In genomic region chr7:132688721-132689120, GRCm38 (mm10) we compare ENCODE assay signal across 10 mouse cellular contexts.
A peak's percentile ranks its signal among the peaks of the same experiment; 100 is the strongest.
DNase-seq lines count a peak whose midpoint lies in the region; ATAC-seq and TF ChIP-seq lines count a peak whose summit lies in the region.
"Had no signal": no experiment of that assay in that cellular context is flagged by ENCODE, and none has a peak within 500 bp of the region (broad histone marks: within the 10 kb centered on the region; RNA-seq: fewer than 3 reads in every experiment).

No protein-coding gene starts in this region.

- no peaks in the 10 kb centered on the region for H3K27me3 ChIP-seq in intestine, embryonic 15.5 days (replicated peaks)
- H3K27me3 ChIP-seq in intestine, embryonic 16.5 days (replicated peaks; ENCODE audit: control insufficient read depth, insufficient read depth, low read length): no peaks in the 10 kb centered on the region
- H3K27me3 ChIP-seq in embryonic facial prominence, embryonic 15.5 days: no peaks in the 10 kb centered on the region
- no peaks in the 10 kb centered on the region for H3K27me3 ChIP-seq in limb, embryonic 13.5 days

- no peak for ATAC-seq in intestine, embryonic 15.5 days
- ATAC-seq in intestine, embryonic 16.5 days: no peak
- ATAC-seq in embryonic facial prominence, embryonic 15.5 days (ENCODE audit: insufficient number of reproducible peaks, low FRiP score, low TSS enrichment, low read depth): peak; percentile 58; the same call in 1 of the 2 replicates
- peak; percentile 46 for ATAC-seq in limb, embryonic 13.5 days (ENCODE audit: low FRiP score, low read depth)
- no peak for ATAC-seq in monocyte, adult 5-6 weeks (replicated peaks; ENCODE audit: insufficient number of reproducible peaks, low FRiP score, low TSS enrichment, poor library complexity, severe bottlenecking)
- ATAC-seq in frontal cortex, adult (ENCODE audit: low TSS enrichment): no peak

- TF ChIP-seq POLR2A in bone marrow macrophage, adult 2 months (IDR thresholded peaks at IDR 0.05; ENCODE audit: borderline replicate concordance, low read depth, low read length): no peak

- no peaks in the 10 kb centered on the region for H3K36me3 ChIP-seq in intestine, embryonic 15.5 days
- H3K36me3 ChIP-seq in intestine, embryonic 16.5 days (ENCODE audit: control insufficient read depth, insufficient read depth, low read length): no peaks in the 10 kb centered on the region
- H3K36me3 ChIP-seq in embryonic facial prominence, embryonic 15.5 days: no peaks in the 10 kb centered on the region
- no peaks in the 10 kb centered on the region for H3K36me3 ChIP-seq in limb, embryonic 13.5 days

- H3K9me3 ChIP-seq in intestine, embryonic 15.5 days: no peaks in the 10 kb centered on the region
- no peaks in the 10 kb centered on the region for H3K9me3 ChIP-seq in intestine, embryonic 16.5 days (ENCODE audit: control insufficient read depth, low read length)
- no peaks in the 10 kb centered on the region for H3K9me3 ChIP-seq in embryonic facial prominence, embryonic 15.5 days (replicated peaks)
- H3K9me3 ChIP-seq in limb, embryonic 13.5 days: no peaks in the 10 kb centered on the region

- no peak overlapping the region for H3K4me3 ChIP-seq in intestine, embryonic 15.5 days (replicated peaks)
- no peak overlapping the region for H3K4me3 ChIP-seq in intestine, embryonic 16.5 days (ENCODE audit: low read length)
- H3K4me3 ChIP-seq in bone marrow macrophage, adult 2 months (ENCODE audit: insufficient read depth, low read length): no peak overlapping the region
- no peak overlapping the region for H3K4me3 ChIP-seq in embryonic facial prominence, embryonic 15.5 days (replicated peaks)
- no peak overlapping the region for H3K4me3 ChIP-seq in limb, embryonic 13.5 days

- peak overlapping the region; percentile 36; the same call in 1 of the 2 replicates for H3K27ac ChIP-seq in intestine, embryonic 15.5 days
- H3K27ac ChIP-seq in intestine, embryonic 16.5 days (ENCODE audit: low read length): no peak overlapping the region
- H3K27ac ChIP-seq in bone marrow macrophage, adult 2 months (ENCODE audit: insufficient read depth, low read depth, low read length): peak overlapping the region; percentile 97
- 0 out of 2 replicates have a peak overlapping the region, but pooled peaks have one; percentile 6 for H3K27ac ChIP-seq in embryonic facial prominence, embryonic 15.5 days (replicated peaks)
- H3K27ac ChIP-seq in limb, embryonic 13.5 days: peak overlapping the region; percentile 62

- no peak for TF ChIP-seq CTCF in bone marrow macrophage, adult 2 months (IDR thresholded peaks at IDR 0.05; ENCODE audit: low read depth, low read length)

- no peak for DNase-seq in spleen, postnatal 36 days (ENCODE audit: low spot score in 2 of 2)
- DNase-seq: midbrain, embryonic 14.5 days; thymus, postnatal 25 days had no signal

- no peak overlapping the region for H3K4me2 ChIP-seq in intestine, embryonic 15.5 days (replicated peaks)
- H3K4me2 ChIP-seq in intestine, embryonic 16.5 days (ENCODE audit: low read depth, low read length): no peak overlapping the region
- H3K4me2 ChIP-seq in embryonic facial prominence, embryonic 15.5 days (replicated peaks): no peak overlapping the region
- no peak overlapping the region for H3K4me2 ChIP-seq in limb, embryonic 13.5 days (replicated peaks)

- no peak overlapping the region for H3K9ac ChIP-seq in intestine, embryonic 15.5 days
- H3K9ac ChIP-seq in intestine, embryonic 16.5 days (ENCODE audit: low read depth, low read length): no peak overlapping the region
- H3K9ac ChIP-seq in embryonic facial prominence, embryonic 15.5 days: no peak overlapping the region
- no peak overlapping the region for H3K9ac ChIP-seq in limb, embryonic 13.5 days

- peaks cover 9% of the 10 kb centered on the region for H3K4me1 ChIP-seq in intestine, embryonic 15.5 days (replicated peaks)
- peaks cover 11% of the 10 kb centered on the region for H3K4me1 ChIP-seq in intestine, embryonic 16.5 days (ENCODE audit: control insufficient read depth, insufficient read depth, low read length)
- H3K4me1 ChIP-seq in bone marrow macrophage, adult 2 months (ENCODE audit: control insufficient read depth, insufficient read depth, low read length): peaks cover 71% of the 10 kb centered on the region
- H3K4me1 ChIP-seq in embryonic facial prominence, embryonic 15.5 days: peaks cover 19% of the 10 kb centered on the region
- peaks cover 36% of the 10 kb centered on the region for H3K4me1 ChIP-seq in limb, embryonic 13.5 days

- WGBS in intestine, embryonic 15.5 days: 57% methylated on average over 5 of the region's 5 CpGs
- 55% methylated on average over 5 of the region's 5 CpGs for WGBS in intestine, embryonic 16.5 days
- WGBS in embryonic facial prominence, embryonic 15.5 days: 36% methylated on average over 5 of the region's 5 CpGs
- 56% methylated on average over 5 of the region's 5 CpGs for WGBS in limb, embryonic 13.5 days

Comparison
In these comparisons a context has a peak if more than half of its experiments do, and no peak if none do; other contexts are left out.
1. ATAC-seq: peak in embryonic facial prominence, embryonic 15.5 days (single experiment) and limb, embryonic 13.5 days (single experiment); none in intestine, embryonic 15.5 days (single experiment), intestine, embryonic 16.5 days (single experiment), monocyte, adult 5-6 weeks (single experiment) and frontal cortex, adult (single experiment).